Mouse (Mus musculus): ENCODE results near the gene Hephl1. TPM values are rescaled to one million over a fixed set of nuclear protein-coding genes. Genes with fewer than 3 reads are reported as not detected.

Hephl1 gene
- polyA plus RNA-seq (2014; fragmentation: Nextera tagmentation; extraction: Ambion mirVana), result not detected in 2 replicates

GRCm38 (mm10) chr9:15112008-15112407 is at the start of gene Hephl1:
Gene Hephl1 (minus strand): TSS chr9:15112108.
- ATAC-seq (ENCODE audit: low FRiP score) (no peak), DNase-seq (ENCODE audit: low spot score, missing footprints) (no peak)
- WGBS, result 81% methylated on average over 5 of the region's 5 CpGs
- no peak within 1 kb of the TSS for H3K27ac ChIP-seq (ENCODE audit: low read depth, low read length)
- no peak within 1 kb of the TSS for H3K9ac ChIP-seq (ENCODE audit: low read length)
- no peak within 1 kb of the TSS for H3K4me3 ChIP-seq (ENCODE audit: low read depth, low read length)
- no peak within 1 kb of the TSS for H3K4me2 ChIP-seq
- H3K27me3 ChIP-seq (ENCODE audit: control insufficient read depth, insufficient read depth, low read length), result no peaks in the 10 kb centered on the region
- no peaks in the 10 kb centered on the region for H3K4me1 ChIP-seq (ENCODE audit: control insufficient read depth, insufficient read depth, low read length)
- no peaks in the 10 kb centered on the region for H3K9me3 ChIP-seq (ENCODE audit: control insufficient read depth, low read length)
- H3K36me3 ChIP-seq (ENCODE audit: control insufficient read depth, insufficient read depth, low read length), result no peaks in the 10 kb centered on the region

- no peak for ATAC-seq (ENCODE audit: low FRiP score)
- H3K4me1 ChIP-seq (ENCODE audit: control insufficient read depth, insufficient read depth, low read length), result no peaks in the 10 kb centered on the region
- H3K9ac ChIP-seq (ENCODE audit: low read length), result no peak overlapping the region
- no peak for DNase-seq (ENCODE audit: low spot score, missing footprints)
- H3K4me2 ChIP-seq, result no peak overlapping the region
- H3K4me3 ChIP-seq (ENCODE audit: low read depth, low read length), result no peak overlapping the region
- H3K9me3 ChIP-seq (ENCODE audit: control insufficient read depth, low read length), result no peaks in the 10 kb centered on the region
- 77% methylated on average over 6 of the region's 6 CpGs for WGBS
- H3K36me3 ChIP-seq (ENCODE audit: control insufficient read depth, insufficient read depth, low read length), result no peaks in the 10 kb centered on the region
- no peaks in the 10 kb centered on the region for H3K27me3 ChIP-seq (ENCODE audit: control insufficient read depth, insufficient read depth, low read length)
- no peak overlapping the region for H3K27ac ChIP-seq (ENCODE audit: low read depth, low read length)
Measured at GRCm38 (mm10) chr9:15149246-15149926, 37.5 kb upstream of the Hephl1 start.

- Histone ChIP-seq H3K27me3 (ENCODE audit: control insufficient read depth, insufficient read depth, low read length) (no peaks in the 10 kb centered on the region), H3K4me3 (ENCODE audit: low read depth, low read length) (no peak overlapping the region), H3K4me1 (ENCODE audit: control insufficient read depth, insufficient read depth, low read length) (no peaks in the 10 kb centered on the region), H3K4me2 (no peak overlapping the region), H3K9me3 (ENCODE audit: control insufficient read depth, low read length) (no peaks in the 10 kb centered on the region), H3K36me3 (ENCODE audit: control insufficient read depth, insufficient read depth, low read length) (no peaks in the 10 kb centered on the region), H3K27ac (ENCODE audit: low read depth, low read length) (no peak overlapping the region), H3K9ac (ENCODE audit: low read length) (no peak overlapping the region)
- ATAC-seq (ENCODE audit: low FRiP score) (no peak), DNase-seq (ENCODE audit: low spot score, missing footprints) (no peak)
- WGBS, result 89% methylated on average over 1 of the region's 1 CpGs
Measured at GRCm38 (mm10) chr9:15140546-15140945, 28.6 kb upstream of the Hephl1 start.

- ATAC-seq (ENCODE audit: low FRiP score) (no peak), DNase-seq (ENCODE audit: low spot score, missing footprints) (no peak)
- no peak overlapping the region for H3K27ac ChIP-seq (ENCODE audit: low read depth, low read length)
- H3K9ac ChIP-seq (ENCODE audit: low read length), result no peak overlapping the region
- no peak overlapping the region for H3K4me3 ChIP-seq (ENCODE audit: low read depth, low read length)
- no peaks in the 10 kb centered on the region for H3K36me3 ChIP-seq (ENCODE audit: control insufficient read depth, insufficient read depth, low read length)
- H3K27me3 ChIP-seq (ENCODE audit: control insufficient read depth, insufficient read depth, low read length), result no peaks in the 10 kb centered on the region
- H3K4me1 ChIP-seq (ENCODE audit: control insufficient read depth, insufficient read depth, low read length), result no peaks in the 10 kb centered on the region
- H3K9me3 ChIP-seq (ENCODE audit: control insufficient read depth, low read length), result no peaks in the 10 kb centered on the region
- WGBS, result 97% methylated on average over 2 of the region's 2 CpGs
- no peak overlapping the region for H3K4me2 ChIP-seq
Measured at GRCm38 (mm10) chr9:15125897-15126296, 14.0 kb upstream of the Hephl1 start.

GRCm38 (mm10) chr9:15122431-15122830 is 10.5 kb upstream of the Hephl1 start:
- 87% methylated on average over 3 of the region's 3 CpGs for WGBS
- H3K4me1 ChIP-seq (ENCODE audit: control insufficient read depth, insufficient read depth, low read length), result no peaks in the 10 kb centered on the region

GRCm38 (mm10) chr9:15120841-15121358 is 9.0 kb upstream of the Hephl1 start:
- H3K4me1 ChIP-seq (ENCODE audit: control insufficient read depth, insufficient read depth, low read length), result no peaks in the 10 kb centered on the region
- H3K4me3 ChIP-seq (ENCODE audit: low read depth, low read length), result no peak overlapping the region
- DNase-seq (ENCODE audit: low spot score, missing footprints) (no peak), ATAC-seq (ENCODE audit: low FRiP score) (no peak)
- H3K27ac ChIP-seq (ENCODE audit: low read depth, low read length), result no peak overlapping the region
- H3K4me2 ChIP-seq, result no peak overlapping the region
- WGBS, result 52% methylated on average over 7 of the region's 7 CpGs
- H3K36me3 ChIP-seq (ENCODE audit: control insufficient read depth, insufficient read depth, low read length), result no peaks in the 10 kb centered on the region
- no peaks in the 10 kb centered on the region for H3K9me3 ChIP-seq (ENCODE audit: control insufficient read depth, low read length)
- no peak overlapping the region for H3K9ac ChIP-seq (ENCODE audit: low read length)
- H3K27me3 ChIP-seq (ENCODE audit: control insufficient read depth, insufficient read depth, low read length), result no peaks in the 10 kb centered on the region

More at GRCm38 (mm10) chr9:15122431-15122830, 10.5 kb upstream of the Hephl1 start:
- Histone ChIP-seq H3K9me3 (ENCODE audit: control insufficient read depth, low read length) (no peaks in the 10 kb centered on the region), H3K27me3 (ENCODE audit: control insufficient read depth, insufficient read depth, low read length) (no peaks in the 10 kb centered on the region), H3K9ac (ENCODE audit: low read length) (no peak overlapping the region), H3K27ac (ENCODE audit: low read depth, low read length) (no peak overlapping the region), H3K4me3 (ENCODE audit: low read depth, low read length) (no peak overlapping the region), H3K4me2 (no peak overlapping the region), H3K36me3 (ENCODE audit: control insufficient read depth, insufficient read depth, low read length) (no peaks in the 10 kb centered on the region)
- ATAC-seq (ENCODE audit: low FRiP score), result no peak
- DNase-seq (ENCODE audit: low spot score, missing footprints), result no peak

- WGBS, result 59% methylated on average over 5 of the region's 5 CpGs
Measured at GRCm38 (mm10) chr9:15120209-15120608, 8.3 kb upstream of the Hephl1 start.

GRCm38 (mm10) chr9:15119515-15119914 is 7.6 kb upstream of the Hephl1 start:
- Histone ChIP-seq H3K4me2 (no peak overlapping the region), H3K9me3 (ENCODE audit: control insufficient read depth, low read length) (no peaks in the 10 kb centered on the region), H3K36me3 (ENCODE audit: control insufficient read depth, insufficient read depth, low read length) (no peaks in the 10 kb centered on the region), H3K9ac (ENCODE audit: low read length) (no peak overlapping the region), H3K27me3 (ENCODE audit: control insufficient read depth, insufficient read depth, low read length) (no peaks in the 10 kb centered on the region), H3K4me3 (ENCODE audit: low read depth, low read length) (no peak overlapping the region), H3K4me1 (ENCODE audit: control insufficient read depth, insufficient read depth, low read length) (no peaks in the 10 kb centered on the region), H3K27ac (ENCODE audit: low read depth, low read length) (no peak overlapping the region)
- ATAC-seq (ENCODE audit: low FRiP score) (no peak), DNase-seq (ENCODE audit: low spot score, missing footprints) (peak; percentile 49)
- WGBS, result 76% methylated on average over 1 of the region's 1 CpGs

More at GRCm38 (mm10) chr9:15120209-15120608, 8.3 kb upstream of the Hephl1 start:
- ATAC-seq (ENCODE audit: low FRiP score), result no peak
- Histone ChIP-seq H3K36me3 (ENCODE audit: control insufficient read depth, insufficient read depth, low read length) (no peaks in the 10 kb centered on the region), H3K4me3 (ENCODE audit: low read depth, low read length) (no peak overlapping the region), H3K27me3 (ENCODE audit: control insufficient read depth, insufficient read depth, low read length) (no peaks in the 10 kb centered on the region), H3K4me2 (no peak overlapping the region), H3K9me3 (ENCODE audit: control insufficient read depth, low read length) (no peaks in the 10 kb centered on the region), H3K27ac (ENCODE audit: low read depth, low read length) (no peak overlapping the region), H3K9ac (ENCODE audit: low read length) (no peak overlapping the region), H3K4me1 (ENCODE audit: control insufficient read depth, insufficient read depth, low read length) (no peaks in the 10 kb centered on the region)
- no peak for DNase-seq (ENCODE audit: low spot score, missing footprints)

- Histone ChIP-seq H3K27ac (ENCODE audit: low read depth, low read length) (no peak overlapping the region), H3K9ac (ENCODE audit: low read length) (no peak overlapping the region), H3K4me1 (ENCODE audit: control insufficient read depth, insufficient read depth, low read length) (no peaks in the 10 kb centered on the region), H3K4me2 (no peak overlapping the region), H3K27me3 (ENCODE audit: control insufficient read depth, insufficient read depth, low read length) (no peaks in the 10 kb centered on the region), H3K9me3 (ENCODE audit: control insufficient read depth, low read length) (no peaks in the 10 kb centered on the region), H3K4me3 (ENCODE audit: low read depth, low read length) (no peak overlapping the region), H3K36me3 (ENCODE audit: control insufficient read depth, insufficient read depth, low read length) (no peaks in the 10 kb centered on the region)
- DNase-seq (ENCODE audit: low spot score, missing footprints) (no peak), ATAC-seq (ENCODE audit: low FRiP score) (no peak)
- 88% methylated on average over 2 of the region's 2 CpGs for WGBS
Measured at GRCm38 (mm10) chr9:15116165-15116564, 4.3 kb upstream of the Hephl1 start.

All from midbrain, embryonic 11.5 days (tissue).